Mouse (Mus musculus) heart, adult 2 months (tissue): ENCODE results near the gene Olfr912. TPM values are rescaled to one million over a fixed set of nuclear protein-coding genes. Genes with fewer than 3 reads are reported as not detected.

ENCODE experiments used
- DNase-seq, 2 experiments: peaks; one replicate each; pipeline ENCODE4 v3.0.0; 2021
- H3K27ac ChIP-seq: fragments of 200-600 bp; 2 replicates; pipeline ENCODE4 v1.8.1; 2022
- H3K27me3 ChIP-seq: fragments of 200-500 bp; 2 replicates; pipeline ENCODE4 v1.6.1; 2012; ENCODE audit warnings: mild to moderate bottlenecking, low read length, inconsistent platforms, mixed read lengths; ENCODE audit not compliant: control insufficient read depth, insufficient read depth
- H3K36me3 ChIP-seq: fragments of 200-500 bp; 2 replicates; pipeline ENCODE4 v1.6.1; 2012; ENCODE audit warnings: low read length, inconsistent platforms; ENCODE audit not compliant: control insufficient read depth, insufficient read depth
- H3K4me1 ChIP-seq: fragments of 200-500 bp; 2 replicates; pipeline ENCODE4 v1.6.1; 2011; ENCODE audit warnings: low read length; ENCODE audit not compliant: control insufficient read depth, insufficient read depth
- H3K4me3 ChIP-seq: fragments of 200-600 bp; 2 replicates; pipeline ENCODE4 v1.8.1; 2022
- H3K79me2 ChIP-seq: fragments of 200-500 bp; replicated peaks from 2 replicates; pipeline ENCODE4 v1.6.1; 2012; ENCODE audit warnings: mild to moderate bottlenecking, inconsistent platforms, low read length, moderate library complexity, mixed read lengths; ENCODE audit not compliant: control insufficient read depth, insufficient read depth
- H3K9ac ChIP-seq: fragments of 200-500 bp; 2 replicates; pipeline ENCODE4 v1.6.1; 2012; ENCODE audit warnings: low read depth, mild to moderate bottlenecking, control low read depth, inconsistent platforms, low read length, mixed read lengths
- CTCF ChIP-seq: fragments of 200-600 bp; IDR thresholded peaks from 2 replicates; pipeline ENCODE4 v1.8.1; 2022; ENCODE audit warnings: antibody characterized with exemption, mild to moderate bottlenecking, moderate library complexity
- EP300 ChIP-seq: fragments of 200-500 bp; IDR thresholded peaks from 2 replicates; pipeline ENCODE4 v1.6.1; 2011; ENCODE audit warnings: low read depth, low read length, control low read depth; ENCODE audit not compliant: insufficient read depth
- POLR2A ChIP-seq: fragments of 200-500 bp; IDR thresholded peaks from 2 replicates; pipeline ENCODE4 v1.6.1; 2011; ENCODE audit warnings: mild to moderate bottlenecking, low read depth, low read length, control low read depth; ENCODE audit not compliant: insufficient read depth
- WGBS: fragments of 180-500 bp; shearing (Covaris S2); methylation state at CpG from one replicate; pipeline ENCODE4 v1.1.7; 2018; 5-methylcytosine and 5-hydroxymethylcytosine counted together
- intact Hi-C: fragments of 180-260 bp; cut with DNase I; formaldehyde crosslinking; loops from one replicate; pipeline ENCODE4 v1.15.1; 2025
- long read RNA-seq: library from polyadenylated mRNA; stranded (forward); transcript quantifications from one replicate; pipeline ENCODE4 v2.0.0, GENCODE M21; 2021
- polyA plus RNA-seq: library from polyadenylated mRNA; depleted of rRNA; stranded (reverse); fragments of >200 nt; gene quantifications from 2 replicates; pipeline ENCODE4 v1.2.3, GENCODE M21; 2012; rRNA removed
- total RNA-seq, 2 experiments: library from RNA; stranded (reverse); gene quantifications; 2 replicates each; pipeline ENCODE4 v1.2.3; 2021

Olfr912 gene
- total RNA-seq (not detected), polyA plus RNA-seq (not detected in 2 replicates)
- long read RNA-seq: 0 reads

DNA sequence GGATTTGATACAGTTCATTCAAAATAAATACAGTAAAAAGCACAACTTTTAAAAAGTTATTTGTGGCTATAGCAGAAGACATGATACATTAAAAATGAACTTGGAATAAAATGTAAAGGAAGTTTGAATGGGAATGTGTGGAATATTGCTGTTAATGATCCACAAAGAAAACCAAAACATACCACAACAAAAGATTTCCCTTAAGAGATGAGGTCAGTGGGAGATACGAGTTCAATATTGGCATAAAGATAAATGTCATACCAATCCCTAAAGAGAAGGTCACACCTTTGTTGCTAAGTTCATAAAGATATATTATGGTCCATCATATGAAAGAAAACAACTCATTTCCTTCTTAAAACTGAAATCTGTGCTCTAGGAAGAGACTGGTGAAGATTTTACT lies at the start of gene Olfr912:
Olfr912 (plus strand) TSS at position 301 of the 400 bp plus-strand sequence.
- no peak within 1 kb of the TSS for H3K27ac ChIP-seq

DNA sequence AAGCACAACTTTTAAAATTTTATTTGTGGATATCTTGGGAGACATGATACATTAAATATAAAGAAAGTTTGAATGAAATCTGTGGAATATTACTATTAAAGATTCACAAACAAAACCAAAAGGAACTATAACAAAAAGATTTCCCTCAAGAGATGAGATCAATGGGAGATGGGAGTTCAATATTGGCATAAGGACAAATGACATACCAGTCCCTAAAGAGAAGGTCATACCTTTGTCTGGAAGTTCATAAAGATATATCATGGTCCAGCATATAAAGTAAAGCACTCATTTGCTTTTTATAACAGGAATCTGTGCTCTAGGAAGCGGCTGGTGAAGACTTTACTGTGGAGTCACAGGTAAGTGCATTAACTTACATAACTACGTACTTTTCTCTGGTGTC lies 42.4 kb upstream of the Olfr912 start, which contains the start of gene Olfr910:
Olfr910 (plus strand) TSS at position 301 of the 400 bp plus-strand sequence.
- Histone ChIP-seq H3K4me1 (no peaks in the 10 kb centered on the region), H3K36me3 (no peaks in the 10 kb centered on the region), H3K27ac (no peak within 1 kb of the TSS), H3K79me2 (no peaks in the 10 kb centered on the region), H3K27me3 (no peaks in the 10 kb centered on the region), H3K9ac (no peak within 1 kb of the TSS), H3K4me3 (no peak within 1 kb of the TSS)
- 83% methylated on average over 2 of the region's 2 CpGs for WGBS
- TF ChIP-seq CTCF (no peak), POLR2A (no peak), EP300 (no peak)
- no peak for DNase-seq
- intact Hi-C loops: no loop called here

More for the DNA sequence above, at the start of gene Olfr912:
- 53% methylated on average over 1 of the region's 1 CpGs for WGBS
- Histone ChIP-seq H3K79me2 (no peaks in the 10 kb centered on the region), H3K9ac (no peak within 1 kb of the TSS), H3K4me3 (no peak within 1 kb of the TSS), H3K27me3 (no peaks in the 10 kb centered on the region), H3K4me1 (no peaks in the 10 kb centered on the region), H3K36me3 (no peaks in the 10 kb centered on the region)
- intact Hi-C loops: no loop called here
- TF ChIP-seq EP300: no peak
- TF ChIP-seq POLR2A: no peak
- TF ChIP-seq CTCF: no peak
- DNase-seq: no peak

DNA sequence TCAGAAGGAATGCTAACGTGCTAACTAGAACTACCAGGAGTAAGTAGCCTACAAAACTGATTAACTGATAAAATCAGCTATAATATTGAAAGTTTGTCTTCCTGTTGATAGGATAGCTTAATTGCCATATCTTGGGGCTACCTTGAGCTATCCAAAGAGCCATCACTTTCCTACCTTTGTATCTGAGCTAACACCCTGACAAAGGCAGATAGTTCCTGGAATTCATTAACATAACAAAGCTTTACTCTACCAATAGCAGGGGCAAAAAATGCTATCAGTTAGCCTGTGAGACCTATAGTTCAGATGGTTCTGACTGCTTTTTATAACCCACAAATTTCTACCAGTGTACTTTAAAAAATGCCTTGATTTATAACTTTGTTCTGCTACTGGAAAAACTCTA lies 11.1 kb downstream of the Olfr912 start:
- Histone ChIP-seq H3K27ac (no peak overlapping the region), H3K36me3 (no peaks in the 10 kb centered on the region), H3K4me1 (no peaks in the 10 kb centered on the region), H3K9ac (no peak overlapping the region), H3K79me2 (no peaks in the 10 kb centered on the region), H3K4me3 (no peak overlapping the region), H3K27me3 (no peaks in the 10 kb centered on the region)
- no peak for DNase-seq
- intact Hi-C loops: no loop called here
- TF ChIP-seq EP300 (no peak), POLR2A (no peak), CTCF (no peak)
- 39% methylated on average over 1 of the region's 1 CpGs for WGBS

DNA sequence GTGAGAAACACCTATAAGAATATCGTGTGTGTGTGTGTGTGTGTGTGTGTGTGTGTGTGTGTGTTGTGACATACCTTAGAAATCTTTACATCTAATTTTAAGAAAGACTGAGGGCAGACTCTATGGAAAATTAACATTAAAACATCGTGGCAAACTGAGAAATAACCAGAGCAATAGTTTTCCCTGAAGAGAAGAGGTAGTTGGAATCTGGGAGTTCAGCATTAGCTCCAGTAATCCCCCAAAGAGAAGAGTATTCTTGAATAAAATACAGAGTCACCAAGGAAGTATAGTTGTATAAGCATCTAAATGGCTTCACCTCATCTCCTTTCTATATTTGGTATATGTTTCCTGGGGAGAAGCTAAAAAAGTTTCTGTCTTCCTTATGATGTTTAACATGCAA lies 12.5 kb downstream of the Olfr912 start, which contains the start of gene Olfr913:
Olfr913 (plus strand) TSS at position 301 of the 400 bp plus-strand sequence.
- Histone ChIP-seq H3K4me1 (no peaks in the 10 kb centered on the region), H3K79me2 (no peaks in the 10 kb centered on the region), H3K27ac (no peak within 1 kb of the TSS), H3K27me3 (no peaks in the 10 kb centered on the region), H3K36me3 (no peaks in the 10 kb centered on the region), H3K9ac (no peak within 1 kb of the TSS), H3K4me3 (no peak within 1 kb of the TSS)
- no peak for DNase-seq
- 27% methylated on average over 2 of the region's 2 CpGs for WGBS
- TF ChIP-seq CTCF (no peak), EP300 (no peak), POLR2A (no peak)
- intact Hi-C loops: no loop called here

DNA sequence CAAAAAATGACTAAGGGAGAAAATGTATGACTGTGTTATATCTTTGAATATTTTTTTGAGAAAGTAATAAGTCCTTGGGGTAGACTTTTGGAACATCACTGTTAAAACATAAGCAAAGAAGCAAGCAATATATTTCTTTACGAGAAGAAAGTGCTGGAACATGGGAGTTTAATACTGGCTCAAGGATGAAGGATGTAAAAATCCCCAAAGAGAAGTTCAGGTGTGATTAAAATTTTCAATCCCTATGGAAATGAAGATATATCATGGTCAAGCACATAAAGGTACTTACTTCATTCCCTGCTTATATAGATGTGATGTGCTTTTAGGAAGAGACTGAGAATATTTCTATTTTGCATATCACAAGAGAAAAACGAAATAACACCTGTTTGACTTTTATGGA lies 24.8 kb downstream of the Olfr912 start, which contains the start of gene Olfr914:
Olfr914 (plus strand) TSS at position 301 of the 400 bp plus-strand sequence.
- Histone ChIP-seq H3K79me2 (no peaks in the 10 kb centered on the region), H3K9ac (no peak within 1 kb of the TSS), H3K4me3 (no peak within 1 kb of the TSS), H3K4me1 (no peaks in the 10 kb centered on the region), H3K27ac (no peak within 1 kb of the TSS), H3K36me3 (no peaks in the 10 kb centered on the region), H3K27me3 (no peaks in the 10 kb centered on the region)
- intact Hi-C loops: no loop called here
- 54% methylated on average over 2 of the region's 2 CpGs for WGBS
- no peak for TF ChIP-seq CTCF
- no peak for TF ChIP-seq EP300
- TF ChIP-seq POLR2A: no peak
- DNase-seq: no peak

DNA sequence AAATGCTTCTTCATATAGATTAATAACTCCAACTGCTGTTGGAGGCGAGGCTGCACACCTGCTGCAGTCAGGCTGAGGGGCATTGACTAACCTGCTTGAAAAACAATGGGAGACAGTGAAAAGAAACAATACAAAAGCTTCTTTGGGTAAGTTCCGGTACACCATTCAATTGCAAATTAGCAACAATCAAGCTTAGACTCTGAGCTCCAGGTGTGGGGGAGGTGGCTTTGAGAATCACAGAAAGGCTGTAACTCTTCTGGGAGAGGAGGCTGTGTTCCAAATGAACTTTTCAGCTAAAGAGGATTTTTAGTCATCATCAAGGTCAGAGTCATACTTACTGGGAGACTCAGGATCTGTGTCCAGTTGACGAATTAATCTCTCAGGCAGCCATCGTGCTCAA lies 52.4 kb downstream of the Olfr912 start:
- H3K4me1 ChIP-seq: no peaks in the 10 kb centered on the region
- WGBS: 71% methylated on average over 4 of the region's 4 CpGs
- no peak for TF ChIP-seq EP300
- no peak for TF ChIP-seq CTCF
- TF ChIP-seq POLR2A: no peak
- H3K36me3 ChIP-seq: no peaks in the 10 kb centered on the region
- H3K4me3 ChIP-seq: no peak overlapping the region
- no peaks in the 10 kb centered on the region for H3K27me3 ChIP-seq
- intact Hi-C loops: no loop called here
- no peak overlapping the region for H3K27ac ChIP-seq
- H3K79me2 ChIP-seq: no peaks in the 10 kb centered on the region
- no peak overlapping the region for H3K9ac ChIP-seq
- no peak for DNase-seq

Other genes starting within 250 kb of the Olfr912 start
- not detected for gene Olfr898, start 231.8 kb upstream of the Olfr912 start, total RNA-seq
- gene Olfr898, start 231.8 kb upstream of the Olfr912 start, polyA plus RNA-seq: not detected in 2 replicates
- gene Olfr250, start 213.3 kb upstream of the Olfr912 start, total RNA-seq: not detected
- not detected in 2 replicates for gene Olfr250, start 213.3 kb upstream of the Olfr912 start, polyA plus RNA-seq
- not detected for gene Olfr251, start 203.1 kb upstream of the Olfr912 start, total RNA-seq
- not detected in 2 replicates for gene Olfr251, start 203.1 kb upstream of the Olfr912 start, polyA plus RNA-seq
- gene Olfr147, start 178.5 kb upstream of the Olfr912 start, total RNA-seq: not detected
- gene Olfr147, start 178.5 kb upstream of the Olfr912 start, polyA plus RNA-seq: not detected in 2 replicates
- not detected for gene Olfr901, start 150.7 kb upstream of the Olfr912 start, total RNA-seq
- gene Olfr901, start 150.7 kb upstream of the Olfr912 start, polyA plus RNA-seq: not detected in 2 replicates
- gene Olfr902, start 132.5 kb upstream of the Olfr912 start, total RNA-seq: not detected
- not detected in 2 replicates for gene Olfr902, start 132.5 kb upstream of the Olfr912 start, polyA plus RNA-seq
- not detected for gene Olfr904, start 117.0 kb upstream of the Olfr912 start, total RNA-seq
- not detected in 2 replicates for gene Olfr904, start 117.0 kb upstream of the Olfr912 start, polyA plus RNA-seq
- gene Olfr905, start 109.1 kb upstream of the Olfr912 start, total RNA-seq: not detected
- gene Olfr905, start 109.1 kb upstream of the Olfr912 start, polyA plus RNA-seq: not detected in 2 replicates
- not detected for gene Olfr906, start 93.1 kb upstream of the Olfr912 start, total RNA-seq
- gene Olfr906, start 93.1 kb upstream of the Olfr912 start, polyA plus RNA-seq: not detected in 2 replicates
- gene Olfr907, start 84.4 kb upstream of the Olfr912 start, total RNA-seq: not detected
- not detected in 2 replicates for gene Olfr907, start 84.4 kb upstream of the Olfr912 start, polyA plus RNA-seq
- gene Olfr911-ps1, start 58.6 kb upstream of the Olfr912 start, total RNA-seq: not detected
- not detected in 2 replicates for gene Olfr911-ps1, start 58.6 kb upstream of the Olfr912 start, polyA plus RNA-seq
- not detected for gene Olfr910, start 42.3 kb upstream of the Olfr912 start, total RNA-seq
- gene Olfr910, start 42.3 kb upstream of the Olfr912 start, polyA plus RNA-seq: not detected in 2 replicates
- gene Olfr913, start 12.6 kb downstream of the Olfr912 start, total RNA-seq: not detected
- not detected in 2 replicates for gene Olfr913, start 12.6 kb downstream of the Olfr912 start, polyA plus RNA-seq
- not detected for gene Olfr914, start 24.9 kb downstream of the Olfr912 start, total RNA-seq
- gene Olfr914, start 24.9 kb downstream of the Olfr912 start, polyA plus RNA-seq: not detected in 2 replicates
- not detected for gene Olfr916, start 79.7 kb downstream of the Olfr912 start, total RNA-seq
- gene Olfr916, start 79.7 kb downstream of the Olfr912 start, polyA plus RNA-seq: not detected in 2 replicates
- not detected for gene Olfr917, start 85.7 kb downstream of the Olfr912 start, total RNA-seq
- not detected in 2 replicates for gene Olfr917, start 85.7 kb downstream of the Olfr912 start, polyA plus RNA-seq
- gene Olfr918, start 94.4 kb downstream of the Olfr912 start, total RNA-seq: not detected
- not detected in 2 replicates for gene Olfr918, start 94.4 kb downstream of the Olfr912 start, polyA plus RNA-seq
- not detected for gene Olfr919, start 123.5 kb downstream of the Olfr912 start, total RNA-seq
- gene Olfr919, start 123.5 kb downstream of the Olfr912 start, polyA plus RNA-seq: not detected in 2 replicates
- gene Vwa5a, start 138.1 kb downstream of the Olfr912 start, total RNA-seq: 10 to 100 TPM; 24.8 to 31.6 TPM
- gene Vwa5a, start 138.1 kb downstream of the Olfr912 start, polyA plus RNA-seq: 13.3 and 27.1 TPM in 2 replicates
- gene Olfr920, start 172.1 kb downstream of the Olfr912 start, total RNA-seq: under 1 TPM in 1 of 2 experiments, not detected in 1; 0.05 TPM
- gene Olfr920, start 172.1 kb downstream of the Olfr912 start, polyA plus RNA-seq: 0.06 and 0.12 TPM in 2 replicates
- gene Olfr921, start 192.9 kb downstream of the Olfr912 start, total RNA-seq: not detected
- gene Olfr921, start 192.9 kb downstream of the Olfr912 start, polyA plus RNA-seq: not detected in 2 replicates
- gene Olfr922, start 234.4 kb downstream of the Olfr912 start, total RNA-seq: not detected
- not detected in 2 replicates for gene Olfr922, start 234.4 kb downstream of the Olfr912 start, polyA plus RNA-seq
- gene Olfr923, start 246.4 kb downstream of the Olfr912 start, total RNA-seq: not detected
- not detected in 2 replicates for gene Olfr923, start 246.4 kb downstream of the Olfr912 start, polyA plus RNA-seq